Mouse (Mus musculus): ENCODE results near the gene 6030468B19Rik. TPM values are rescaled to one million over a fixed set of nuclear protein-coding genes. Genes with fewer than 3 reads are reported as not detected.

The 6030468B19Rik gene
- polyA plus RNA-seq, 1 experiment from 2014 or later, result not detected

DNA sequence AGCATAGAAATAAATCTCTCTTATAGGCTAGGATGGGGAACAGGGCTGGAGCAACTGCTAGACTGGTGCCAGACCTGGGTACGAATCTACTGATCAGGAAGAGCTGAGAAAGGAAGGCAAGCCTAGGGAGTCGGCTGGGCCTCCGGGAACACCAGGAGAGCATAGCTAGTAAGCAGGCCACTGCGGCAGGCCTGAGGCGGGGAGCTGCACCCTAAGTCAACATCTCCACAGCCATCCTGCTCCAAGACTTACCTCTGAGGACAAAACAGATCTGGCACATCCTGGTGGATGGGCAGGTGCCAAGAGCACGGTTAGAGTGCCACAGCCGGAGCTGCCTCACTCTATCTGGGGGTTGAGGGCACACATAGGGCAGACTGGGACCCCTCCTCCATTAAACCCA is 22.7 kb downstream of the 6030468B19Rik start:
- 96% methylated on average over 7 of the region's 7 CpGs for WGBS
- Histone ChIP-seq H3K4me2 (replicated peaks; ENCODE audit: low read depth, low read length) (no peak overlapping the region), H3K4me3 (ENCODE audit: low read depth, low read length) (no peak overlapping the region), H3K9me3 (ENCODE audit: control insufficient read depth, low read length) (no peaks in the 10 kb centered on the region), H3K9ac (ENCODE audit: low read depth, low read length) (no peak overlapping the region), H3K4me1 (replicated peaks; ENCODE audit: control insufficient read depth, insufficient read depth, low read length) (peaks cover 2% of the 10 kb centered on the region; the same call in 1 of the 2 replicates), H3K27me3 (ENCODE audit: control insufficient read depth, insufficient read depth, low read length) (no peaks in the 10 kb centered on the region), H3K36me3 (ENCODE audit: control insufficient read depth, insufficient read depth, low read length) (no peaks in the 10 kb centered on the region; the same call in 1 of the 2 replicates), H3K27ac (ENCODE audit: low read depth, low read length) (no peak overlapping the region)
- DNase-seq (ENCODE audit: low spot score) (no peak), ATAC-seq (ENCODE audit: low FRiP score) (no peak)

DNA sequence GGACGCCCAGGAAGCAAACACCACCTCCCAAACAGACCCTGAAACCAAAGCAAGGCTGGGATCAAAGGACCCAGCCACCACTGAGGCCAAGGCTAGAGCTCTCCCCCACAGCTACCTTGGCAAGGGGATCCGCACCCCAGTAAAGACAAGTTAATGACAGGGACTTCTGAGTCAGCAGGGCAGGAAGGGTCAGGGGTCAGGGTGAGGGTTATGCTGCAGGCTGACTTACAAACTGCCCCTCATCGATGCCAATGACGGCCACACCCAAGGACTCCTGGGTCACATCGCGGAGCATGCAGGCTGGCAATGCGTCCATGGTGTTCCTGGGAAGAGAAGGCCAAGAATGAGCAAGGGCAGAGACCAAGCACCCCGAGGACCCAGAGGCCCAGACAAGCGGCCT is 24.4 kb downstream of the 6030468B19Rik start:
- Histone ChIP-seq H3K9me3 (ENCODE audit: control insufficient read depth, low read length) (no peaks in the 10 kb centered on the region), H3K36me3 (ENCODE audit: control insufficient read depth, insufficient read depth, low read length) (no peaks in the 10 kb centered on the region; the same call in 1 of the 2 replicates), H3K4me1 (replicated peaks; ENCODE audit: control insufficient read depth, insufficient read depth, low read length) (peaks cover 2% of the 10 kb centered on the region), H3K4me3 (ENCODE audit: low read depth, low read length) (no peak overlapping the region), H3K9ac (ENCODE audit: low read depth, low read length) (no peak overlapping the region), H3K27ac (ENCODE audit: low read depth, low read length) (no peak overlapping the region), H3K4me2 (replicated peaks; ENCODE audit: low read depth, low read length) (no peak overlapping the region), H3K27me3 (ENCODE audit: control insufficient read depth, insufficient read depth, low read length) (no peaks in the 10 kb centered on the region)
- ATAC-seq (ENCODE audit: low FRiP score) (no peak), DNase-seq (ENCODE audit: low spot score) (no peak)
- 88% methylated on average over 9 of the region's 9 CpGs for WGBS

GRCm38 (mm10) chr11:117822728-117823241 is 25.3 kb downstream of the 6030468B19Rik start:
- Histone ChIP-seq H3K9ac (ENCODE audit: low read depth, low read length) (no peak overlapping the region), H3K9me3 (ENCODE audit: control insufficient read depth, low read length) (no peaks in the 10 kb centered on the region), H3K4me2 (replicated peaks; ENCODE audit: low read depth, low read length) (no peak overlapping the region), H3K4me1 (replicated peaks; ENCODE audit: control insufficient read depth, insufficient read depth, low read length) (peaks cover 2% of the 10 kb centered on the region), H3K27me3 (ENCODE audit: control insufficient read depth, insufficient read depth, low read length) (no peaks in the 10 kb centered on the region), H3K36me3 (ENCODE audit: control insufficient read depth, insufficient read depth, low read length) (no peaks in the 10 kb centered on the region; the same call in 1 of the 2 replicates), H3K27ac (ENCODE audit: low read depth, low read length) (no peak overlapping the region), H3K4me3 (ENCODE audit: low read depth, low read length) (no peak overlapping the region)
- WGBS, result 91% methylated on average over 7 of the region's 7 CpGs
- no peak for ATAC-seq (ENCODE audit: low FRiP score)
- no peak for DNase-seq (ENCODE audit: low spot score)

GRCm38 (mm10) chr11:117823411-117823810 is 26.0 kb downstream of the 6030468B19Rik start:
- no peak overlapping the region for H3K4me2 ChIP-seq (replicated peaks; ENCODE audit: low read depth, low read length)
- 92% methylated on average over 6 of the region's 6 CpGs for WGBS

DNA sequence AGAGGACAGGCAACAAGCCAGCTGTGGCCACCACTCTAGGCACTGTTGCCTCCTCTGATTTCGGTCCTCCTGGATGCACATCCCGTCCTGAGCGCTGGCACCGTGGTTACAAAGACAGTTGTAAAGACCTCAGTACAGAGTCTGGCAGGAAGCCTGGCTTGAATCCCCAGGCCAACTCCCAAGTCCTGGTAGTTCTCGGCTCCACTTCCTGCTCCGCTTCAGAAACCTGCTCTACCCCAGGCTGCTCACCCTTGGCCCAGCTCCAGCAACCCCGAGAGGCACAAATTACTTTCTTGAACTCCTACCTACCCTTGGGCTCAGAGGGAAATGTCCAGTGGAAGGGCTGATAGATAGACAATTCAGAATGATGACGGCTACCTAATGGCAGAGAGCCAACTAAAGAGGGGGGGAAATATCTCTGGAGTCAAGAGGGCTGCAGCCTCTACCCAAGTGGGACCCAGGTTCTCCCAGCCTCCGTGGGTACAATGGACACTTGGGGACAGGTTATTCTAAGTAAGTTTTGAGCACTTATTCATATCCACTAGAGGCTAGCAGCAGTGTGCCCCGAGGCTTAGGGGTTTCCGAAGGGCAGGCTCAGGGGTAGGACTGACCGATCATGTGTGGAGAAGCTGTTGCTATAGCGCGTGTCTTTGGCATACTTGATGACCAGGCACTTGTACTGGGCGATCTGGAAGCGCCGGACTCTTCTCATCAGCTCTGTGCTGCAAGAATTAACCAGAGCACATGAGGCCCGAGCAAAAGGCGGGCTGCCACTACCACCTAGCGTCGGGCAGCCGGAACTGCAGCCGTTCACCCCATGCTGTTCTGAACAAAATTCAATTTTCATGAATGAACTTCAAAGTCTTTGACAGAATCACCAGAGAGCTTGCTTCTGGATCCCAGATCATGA is 26.9 kb downstream of the 6030468B19Rik start:
- Histone ChIP-seq H3K27ac (ENCODE audit: low read depth, low read length) (no peak overlapping the region), H3K36me3 (ENCODE audit: control insufficient read depth, insufficient read depth, low read length) (no peaks in the 10 kb centered on the region; the same call in 1 of the 2 replicates), H3K9ac (ENCODE audit: low read depth, low read length) (peak overlapping the region; percentile 84; the same call in 1 of the 2 replicates), H3K4me1 (replicated peaks; ENCODE audit: control insufficient read depth, insufficient read depth, low read length) (peaks cover 2% of the 10 kb centered on the region), H3K4me2 (replicated peaks; ENCODE audit: low read depth, low read length) (peak overlapping the region; percentile 88), H3K9me3 (ENCODE audit: control insufficient read depth, low read length) (no peaks in the 10 kb centered on the region), H3K4me3 (ENCODE audit: low read depth, low read length) (peak overlapping the region; percentile 47), H3K27me3 (ENCODE audit: control insufficient read depth, insufficient read depth, low read length) (no peaks in the 10 kb centered on the region)
- ATAC-seq (ENCODE audit: low FRiP score), result peak; percentile 63
- peak; percentile 87 for DNase-seq (ENCODE audit: low spot score)
- WGBS, result 30% methylated on average over 23 of the region's 23 CpGs

More at GRCm38 (mm10) chr11:117823411-117823810, 26.0 kb downstream of the 6030468B19Rik start:
- ATAC-seq (ENCODE audit: low FRiP score), result no peak
- Histone ChIP-seq H3K4me3 (ENCODE audit: low read depth, low read length) (no peak overlapping the region), H3K9me3 (ENCODE audit: control insufficient read depth, low read length) (no peaks in the 10 kb centered on the region), H3K27me3 (ENCODE audit: control insufficient read depth, insufficient read depth, low read length) (no peaks in the 10 kb centered on the region), H3K27ac (ENCODE audit: low read depth, low read length) (no peak overlapping the region), H3K9ac (ENCODE audit: low read depth, low read length) (no peak overlapping the region), H3K36me3 (ENCODE audit: control insufficient read depth, insufficient read depth, low read length) (no peaks in the 10 kb centered on the region; the same call in 1 of the 2 replicates), H3K4me1 (replicated peaks; ENCODE audit: control insufficient read depth, insufficient read depth, low read length) (peaks cover 2% of the 10 kb centered on the region)
- no peak for DNase-seq (ENCODE audit: low spot score)

GRCm38 (mm10) chr11:117825333-117826101 is 28.1 kb downstream of the 6030468B19Rik start, which contains the start of the genes Afmid and Tk1:
Gene Afmid, plus strand, starts transcription at chr11:117825924.
Gene Tk1, minus strand, starts transcription at chr11:117826092.
- H3K9ac ChIP-seq (ENCODE audit: low read depth, low read length), result peak within 1 kb of the TSS; percentile 84
- WGBS, result under 1% methylated on average over 33 of the region's 34 CpGs
- H3K36me3 ChIP-seq (ENCODE audit: control insufficient read depth, insufficient read depth, low read length), result no peaks in the 10 kb centered on the region; the same call in 1 of the 2 replicates
- no peaks in the 10 kb centered on the region for H3K27me3 ChIP-seq (ENCODE audit: control insufficient read depth, insufficient read depth, low read length)
- H3K4me1 ChIP-seq (replicated peaks; ENCODE audit: control insufficient read depth, insufficient read depth, low read length), result peaks cover 2% of the 10 kb centered on the region
- DNase-seq (ENCODE audit: low spot score), result peak; percentile 83
- H3K4me3 ChIP-seq (ENCODE audit: low read depth, low read length), result peak within 1 kb of the TSS; percentile 47
- peak; percentile 71 for ATAC-seq (ENCODE audit: low FRiP score)
- no peaks in the 10 kb centered on the region for H3K9me3 ChIP-seq (ENCODE audit: control insufficient read depth, low read length)
- H3K27ac ChIP-seq (ENCODE audit: low read depth, low read length), result peak within 1 kb of the TSS; percentile 80
- peak within 1 kb of the TSS; percentile 88 for H3K4me2 ChIP-seq (replicated peaks; ENCODE audit: low read depth, low read length)

- peak overlapping the region; percentile 80; the same call in 1 of the 2 replicates for H3K27ac ChIP-seq (ENCODE audit: low read depth, low read length)
- H3K4me3 ChIP-seq (ENCODE audit: low read depth, low read length), result peak overlapping the region; percentile 47
- DNase-seq (ENCODE audit: low spot score) (no peak), ATAC-seq (ENCODE audit: low FRiP score) (peak; percentile 46; the same call in 1 of the 2 replicates)
- peak overlapping the region; percentile 88 for H3K4me2 ChIP-seq (replicated peaks; ENCODE audit: low read depth, low read length)
- H3K9ac ChIP-seq (ENCODE audit: low read depth, low read length), result peak overlapping the region; percentile 84
- no peaks in the 10 kb centered on the region for H3K9me3 ChIP-seq (ENCODE audit: control insufficient read depth, low read length)
- H3K36me3 ChIP-seq (ENCODE audit: control insufficient read depth, insufficient read depth, low read length), result no peaks in the 10 kb centered on the region; the same call in 1 of the 2 replicates
- no peaks in the 10 kb centered on the region for H3K27me3 ChIP-seq (ENCODE audit: control insufficient read depth, insufficient read depth, low read length)
- 14% methylated on average over 5 of the region's 5 CpGs for WGBS
- peaks cover 2% of the 10 kb centered on the region for H3K4me1 ChIP-seq (replicated peaks; ENCODE audit: control insufficient read depth, insufficient read depth, low read length)
Observed at GRCm38 (mm10) chr11:117826164-117826563, 28.7 kb downstream of the 6030468B19Rik start.

DNA sequence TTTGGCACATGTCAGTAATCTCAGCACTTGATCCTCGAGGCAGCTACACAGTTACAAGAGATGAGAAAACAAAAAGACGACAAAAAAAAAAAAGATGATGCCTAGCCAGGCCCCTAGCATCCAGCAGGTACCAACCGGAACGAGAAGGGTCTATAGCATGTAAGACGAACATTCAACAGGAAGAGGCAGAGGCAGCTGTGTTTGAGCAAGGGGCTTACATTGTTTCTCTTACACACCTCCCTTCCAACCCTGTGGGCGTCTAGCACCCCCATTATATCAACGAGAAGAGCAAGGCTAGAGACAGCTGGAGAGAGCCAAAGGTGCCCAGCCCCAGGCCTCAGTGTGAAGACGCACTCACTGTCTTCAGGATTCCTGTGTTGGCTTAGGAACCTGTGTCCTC is 29.5 kb downstream of the 6030468B19Rik start:
- H3K27me3 ChIP-seq (ENCODE audit: control insufficient read depth, insufficient read depth, low read length), result no peaks in the 10 kb centered on the region
- no peak overlapping the region for H3K9ac ChIP-seq (ENCODE audit: low read depth, low read length)
- no peak overlapping the region for H3K4me2 ChIP-seq (replicated peaks; ENCODE audit: low read depth, low read length)
- peaks cover 2% of the 10 kb centered on the region for H3K4me1 ChIP-seq (replicated peaks; ENCODE audit: control insufficient read depth, insufficient read depth, low read length)
- H3K36me3 ChIP-seq (ENCODE audit: control insufficient read depth, insufficient read depth, low read length), result no peaks in the 10 kb centered on the region
- DNase-seq (ENCODE audit: low spot score), result no peak
- no peak overlapping the region for H3K27ac ChIP-seq (ENCODE audit: low read depth, low read length)
- no peak for ATAC-seq (ENCODE audit: low FRiP score)
- no peak overlapping the region for H3K4me3 ChIP-seq (ENCODE audit: low read depth, low read length)
- no peaks in the 10 kb centered on the region for H3K9me3 ChIP-seq (ENCODE audit: control insufficient read depth, low read length)
- WGBS, result 80% methylated on average over 8 of the region's 8 CpGs

Data from hindbrain, embryonic 11.5 days (tissue).